Mouse (Mus musculus) liver, embryonic 14.5 days (tissue): Measurements from ENCODE around the gene Serpinb6a.

Experiments
- CTCF ChIP-seq: IDR thresholded peaks from 2 replicates; pipeline ENCODE4 v1.5.1; 2016; ENCODE audit warnings: antibody characterized with exemption, low read depth, control low read depth
- EP300 ChIP-seq: IDR thresholded peaks from 2 replicates; pipeline ENCODE4 v1.6.1; 2016; ENCODE audit warnings: antibody characterized with exemption, low read depth

DNA sequence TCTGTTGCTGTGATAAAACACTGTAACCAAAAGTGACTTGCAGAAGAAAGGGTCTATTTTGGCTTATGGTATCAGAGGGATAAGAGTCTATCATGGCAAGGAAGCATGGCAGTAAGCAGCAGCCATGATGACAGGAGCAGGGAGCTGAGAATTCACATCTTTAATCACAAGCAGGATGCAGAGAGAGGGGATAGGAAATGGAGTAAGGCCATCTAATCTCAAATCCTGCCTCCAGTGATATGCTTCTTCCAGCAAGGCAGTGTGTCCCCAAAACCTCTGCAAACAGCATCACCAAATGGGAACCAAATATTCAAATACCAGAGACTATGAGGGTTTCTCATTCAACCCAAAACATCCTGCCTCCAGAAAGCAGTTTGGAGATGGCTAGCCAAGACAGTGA lies 36.0 kb downstream of the Serpinb6a start:
- TF ChIP-seq CTCF: no peak
- no peak for TF ChIP-seq EP300
